Mouse (Mus musculus) heart, adult 18-20 months (tissue): ENCODE data around the gene Apobec3. TPM values are rescaled to one million over a fixed set of nuclear protein-coding genes. Genes with fewer than 3 reads are reported as not detected.
A peak's percentile ranks its signal among the peaks of the same experiment; 100 is the strongest.

ENCODE experiments used
- DNase-seq, 2 experiments: peaks; one replicate each; pipeline ENCODE4 v3.0.0; 2021 to 2022; ENCODE audit warnings: mixed read lengths in 1 of 2
- total RNA-seq, 2 experiments: library from RNA; stranded (reverse); gene quantifications; 2 replicates each; pipeline ENCODE4 v1.2.3; 2021

Gene Apobec3
- total RNA-seq, 2 experiments from 2014 or later, result 6.8 to 10.6 TPM

DNA sequence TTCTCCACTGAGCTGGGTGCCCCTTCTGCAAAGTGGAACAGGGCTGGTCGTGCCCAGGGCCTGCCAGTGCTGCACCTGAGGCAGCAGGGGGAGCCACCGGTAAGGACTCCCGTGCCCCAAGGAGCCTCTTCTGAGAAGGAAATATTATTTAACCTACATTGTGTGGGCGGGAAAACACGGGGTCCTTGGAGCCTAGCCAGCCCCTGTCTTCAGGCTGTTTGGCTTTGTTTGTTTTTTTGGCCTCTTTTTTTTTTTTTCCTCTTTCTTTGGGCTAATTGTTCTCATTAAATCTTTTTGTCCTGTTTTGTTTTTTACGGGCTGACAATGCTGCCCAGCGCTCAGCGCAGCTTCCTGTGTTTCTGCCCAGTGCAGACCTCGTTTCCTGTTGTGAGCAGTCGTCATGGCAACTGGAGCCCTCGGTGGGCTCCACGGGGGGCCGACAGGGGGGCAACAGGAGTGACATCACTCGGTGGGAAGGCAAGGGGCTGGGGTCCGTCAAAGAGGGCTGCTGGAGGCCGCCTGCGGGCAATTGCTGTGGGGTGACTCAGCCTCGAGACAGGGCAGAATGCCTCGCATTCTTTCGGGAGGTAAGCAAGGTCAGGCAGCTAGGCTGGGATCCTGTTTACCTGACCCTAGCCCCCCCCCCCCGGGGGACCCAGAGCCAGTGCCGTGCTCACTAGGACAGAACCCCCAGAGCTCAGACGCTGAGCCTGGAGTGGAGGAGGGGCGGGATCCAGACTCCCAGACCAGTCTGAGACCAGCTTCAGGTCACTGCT is 59.0 kb downstream of the Apobec3 start:
- peak; percentile 75 for DNase-seq

DNA sequence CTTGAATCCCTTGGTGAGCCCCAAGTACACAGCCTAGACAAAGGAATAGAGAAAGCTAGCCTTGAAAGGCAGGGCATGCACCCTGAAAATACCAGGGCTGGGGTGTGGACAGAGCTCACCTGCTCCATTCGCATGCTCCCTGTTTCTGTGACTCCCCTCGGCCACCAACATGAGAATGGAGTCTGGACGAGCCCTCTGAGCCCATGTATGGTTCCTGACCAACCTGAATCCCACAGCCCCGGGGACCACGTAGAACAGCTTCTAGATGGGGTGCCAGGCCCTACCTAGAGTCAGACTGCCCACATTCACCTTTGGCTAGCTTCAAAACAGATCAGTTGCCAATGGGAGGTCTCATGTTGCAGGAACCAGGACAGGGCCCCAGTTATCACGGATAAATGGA is 59.8 kb downstream of the Apobec3 start:
- DNase-seq, result peak in 1 of 2 experiments; percentile 29

DNA sequence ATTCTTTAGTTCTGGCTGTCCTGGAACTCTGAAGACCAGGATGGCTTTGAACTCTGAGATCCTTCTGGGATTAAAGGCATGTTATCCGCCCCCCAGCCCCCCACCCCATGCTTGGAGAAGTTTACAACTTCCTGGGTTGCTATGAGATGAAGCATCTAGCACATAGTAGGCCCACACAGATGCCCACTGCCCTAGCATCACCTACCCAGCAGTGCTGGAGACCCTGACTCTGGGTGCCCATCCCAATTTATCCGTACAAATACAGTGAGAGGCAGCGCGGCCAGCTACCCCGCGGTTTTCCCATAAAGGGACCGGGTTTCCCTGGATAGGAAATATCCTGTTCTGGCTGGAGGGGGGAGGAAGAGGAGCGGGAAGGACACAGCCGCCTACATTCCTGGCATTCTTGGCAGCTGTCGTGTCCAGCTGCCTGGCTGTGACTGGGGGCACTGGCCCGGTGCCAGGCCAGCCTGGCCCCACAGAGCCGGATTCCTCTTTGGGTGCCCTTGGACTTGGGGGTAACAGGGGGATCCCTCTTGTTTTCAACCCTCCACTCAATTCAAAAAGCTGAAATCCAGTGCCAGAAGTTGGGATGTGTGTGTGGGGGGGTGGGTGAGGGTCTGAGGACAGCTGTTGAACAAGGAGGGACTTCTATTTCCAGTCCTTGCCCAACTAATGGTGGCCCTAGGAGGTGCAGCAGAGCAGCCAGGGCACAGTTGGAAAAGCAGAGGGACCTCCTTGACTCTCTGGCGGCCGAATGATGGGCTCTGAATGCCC is 60.5 kb downstream of the Apobec3 start:
- DNase-seq, result peak; percentile 53 to 73

DNA sequence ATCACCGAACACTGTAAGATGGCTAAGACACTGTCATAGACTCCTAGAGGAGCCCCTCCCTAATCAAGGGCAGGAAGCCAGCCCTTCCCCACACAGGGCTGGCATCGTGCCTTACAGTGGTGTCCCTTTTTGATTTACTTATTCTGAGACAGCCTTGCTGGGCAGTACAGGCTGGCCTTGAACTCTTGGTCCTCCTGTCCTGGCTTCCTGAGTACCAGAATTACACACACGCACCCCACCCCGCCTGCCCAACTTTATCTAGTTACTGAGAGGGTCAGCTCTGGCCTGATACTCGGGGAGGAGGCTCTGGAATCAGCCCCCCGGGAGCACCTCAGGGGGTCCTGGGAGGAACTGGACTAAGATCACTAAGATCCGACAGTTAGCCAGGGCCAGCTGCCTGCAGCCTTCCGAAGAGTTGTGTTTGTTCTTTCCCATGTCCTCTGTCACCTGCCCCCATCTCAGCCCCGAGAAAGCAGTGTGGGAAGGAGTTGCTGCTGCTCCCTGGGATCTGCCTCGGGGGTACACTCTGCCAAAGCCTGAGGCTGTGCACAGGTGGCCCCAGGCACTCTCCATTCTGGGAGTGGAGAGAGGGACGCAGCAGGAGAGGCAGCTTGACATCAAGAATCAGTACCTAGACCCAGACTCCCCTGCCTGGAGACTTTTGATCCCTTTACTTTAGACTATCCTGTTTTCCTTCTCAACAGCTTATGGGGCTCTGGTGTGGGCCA is 61.2 kb downstream of the Apobec3 start:
- peak in 1 of 2 experiments; percentile 41 for DNase-seq

DNA sequence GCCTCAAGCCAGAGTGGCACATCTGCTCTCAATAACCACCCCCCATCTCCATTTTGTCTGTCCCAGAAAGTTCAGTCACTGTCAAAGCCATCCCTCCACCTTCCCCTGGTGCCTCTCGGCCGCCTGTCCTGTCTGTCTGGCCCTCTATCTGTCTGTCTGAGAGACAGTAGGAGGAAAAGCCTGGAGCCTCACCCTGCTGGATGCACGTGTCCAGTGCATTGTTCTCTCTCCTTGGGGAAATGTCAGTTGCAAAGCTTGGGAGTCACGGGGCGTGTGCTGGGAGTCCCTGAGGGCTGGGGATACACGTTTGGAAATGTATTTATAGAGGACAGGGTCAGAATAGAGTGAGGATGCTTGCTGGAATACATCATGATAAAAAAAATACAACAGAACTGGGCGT is 62.0 kb downstream of the Apobec3 start:
- DNase-seq, result peak; percentile 42 to 71

DNA sequence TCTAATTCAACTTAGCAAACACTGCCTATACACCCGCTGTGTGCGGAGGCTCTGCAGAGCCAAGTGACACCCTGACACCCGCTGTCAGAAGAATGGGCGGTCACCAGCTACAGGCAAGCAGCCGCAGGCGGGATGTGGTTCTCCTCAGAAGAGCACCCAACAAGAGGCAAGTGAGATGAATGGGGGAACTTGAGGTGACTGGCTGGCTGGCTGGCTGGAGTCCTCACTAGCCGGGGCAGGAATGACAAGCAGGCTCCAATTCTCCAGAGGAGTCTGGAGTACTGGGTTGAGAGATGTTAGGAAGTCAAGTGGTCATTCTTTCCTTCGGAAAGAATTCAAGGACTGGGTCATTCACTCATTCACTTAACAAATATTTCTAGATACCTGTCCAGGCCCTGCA is 65.1 kb downstream of the Apobec3 start:
- no peak for DNase-seq

DNA sequence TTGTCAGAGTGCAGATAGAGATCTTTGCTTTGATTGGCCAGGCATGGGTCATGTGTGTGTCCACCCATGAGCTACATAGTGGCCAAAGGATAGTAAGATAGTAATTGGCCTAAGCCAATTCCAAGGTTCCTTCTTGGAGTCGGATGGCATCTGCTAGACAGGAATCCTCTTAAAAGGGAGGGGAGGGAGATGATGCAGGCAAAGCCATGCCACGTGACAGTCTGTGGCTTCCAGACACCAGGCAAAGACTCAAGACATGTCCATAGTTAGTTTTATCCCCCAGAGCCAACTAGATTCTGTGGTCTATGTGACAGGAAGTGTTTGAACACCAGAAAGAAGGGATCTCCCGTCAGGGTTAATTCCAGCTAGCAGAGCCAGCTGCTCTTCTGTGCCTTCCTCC is 67.0 kb downstream of the Apobec3 start:
- no peak for DNase-seq

DNA sequence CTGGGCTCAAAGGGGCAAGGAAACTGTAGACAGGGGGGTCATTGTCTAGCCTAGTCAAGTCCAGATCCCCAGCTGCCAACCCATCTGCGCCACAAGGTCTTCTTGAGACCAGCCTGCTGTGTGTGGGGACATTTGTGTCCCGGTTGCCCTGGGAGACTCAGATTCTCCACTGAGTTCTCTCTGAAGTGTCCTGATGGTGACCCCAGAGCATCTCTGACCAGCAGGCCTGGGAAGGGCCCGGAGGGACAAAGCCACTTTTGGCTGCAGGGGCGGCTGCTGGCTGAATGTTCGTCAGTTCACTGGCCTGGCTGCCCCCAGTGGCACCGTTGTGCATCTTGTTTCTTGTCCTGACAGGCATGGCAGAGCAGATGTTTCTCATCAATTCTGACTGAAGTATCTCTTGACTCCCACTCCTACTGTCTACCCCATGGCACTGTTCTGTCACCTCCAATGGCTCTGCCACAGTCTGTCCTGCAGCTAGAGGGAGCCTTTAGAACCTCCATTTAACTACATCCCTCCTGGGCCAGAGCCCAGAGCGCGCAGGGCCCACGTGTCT is 70.0 kb downstream of the Apobec3 start:
- peak; percentile 43 to 45 for DNase-seq

DNA sequence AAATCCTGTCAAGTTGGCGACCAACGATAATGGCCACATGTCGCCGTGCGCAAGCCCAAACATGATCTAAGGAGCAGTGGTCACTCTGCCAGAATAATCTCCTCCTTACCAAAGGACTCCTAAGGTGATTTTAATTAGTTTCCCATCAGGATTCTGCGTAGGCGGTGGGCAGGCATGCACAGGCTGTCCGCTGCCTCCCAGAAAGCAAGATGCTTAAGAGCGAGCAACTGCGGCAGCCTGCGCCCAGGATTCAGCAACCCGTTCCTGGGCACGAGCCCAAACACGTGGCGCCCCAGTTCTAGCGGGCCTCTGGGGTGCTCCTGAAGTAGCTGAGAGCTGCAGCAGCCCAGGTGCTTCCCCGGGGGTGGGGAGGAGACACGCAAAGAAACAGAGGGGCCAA is 71.2 kb downstream of the Apobec3 start:
- no peak for DNase-seq

DNA sequence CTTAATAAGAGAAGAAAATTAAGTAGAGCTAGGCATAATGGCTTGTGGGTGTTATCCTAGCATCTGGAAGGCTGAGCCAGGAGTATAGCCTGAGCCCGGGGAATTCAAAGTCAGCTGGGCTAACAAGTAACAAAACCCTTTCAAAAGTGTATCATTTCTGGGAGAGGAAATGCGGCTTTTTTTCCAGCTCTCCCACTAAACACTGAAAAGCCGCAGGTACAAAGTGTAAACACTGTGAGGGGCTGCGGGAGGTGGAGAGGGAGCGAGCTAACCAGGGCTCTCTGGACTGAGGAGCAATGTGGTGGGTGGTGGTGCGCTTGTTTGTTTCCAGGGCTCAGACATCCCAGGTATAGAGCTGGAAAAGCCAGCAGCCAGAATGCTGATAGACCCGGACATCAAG is 72.9 kb downstream of the Apobec3 start:
- no peak for DNase-seq

Other genes starting within 250 kb of the Apobec3 start
- under 1 TPM; 0.37 to 0.77 TPM for gene Fam227a, start 232.7 kb upstream of the Apobec3 start, total RNA-seq
- gene Cby1, start 232.5 kb upstream of the Apobec3 start, total RNA-seq, result 10 to 100 TPM; 18.7 to 23.6 TPM
- gene Tomm22, start 220.8 kb upstream of the Apobec3 start, total RNA-seq, result 100 to 1,000 TPM; 112 to 126 TPM
- 10 to 100 TPM; 23.4 to 26.2 TPM for gene Josd1, start 203.7 kb upstream of the Apobec3 start, total RNA-seq
- 10 to 100 TPM; 26.0 to 28.8 TPM for gene Gtpbp1, start 200.8 kb upstream of the Apobec3 start, total RNA-seq
- gene Sun2, start 149.1 kb upstream of the Apobec3 start, total RNA-seq, result 10 to 100 TPM; 79.1 to 89.1 TPM
- gene Dnal4, start 113.8 kb upstream of the Apobec3 start, total RNA-seq, result 10 to 100 TPM; 16.9 to 22.0 TPM
- gene Nptxr, start 86.9 kb upstream of the Apobec3 start, total RNA-seq, result 1 to 10 TPM; 1.4 to 1.5 TPM
- gene Npcd, start 57.4 kb upstream of the Apobec3 start, total RNA-seq, result 1 to 10 TPM in 1 of 2 experiments, not detected in 1; 1.0 TPM
- 10 to 100 TPM; 17.2 to 18.2 TPM for gene Cbx6, start 57.0 kb upstream of the Apobec3 start, total RNA-seq
- gene Cbx7, start 79.5 kb downstream of the Apobec3 start, total RNA-seq, result 10 to 100 TPM; 17.8 to 29.8 TPM
- 10 to 100 TPM; 23.1 to 29.3 TPM for gene Pdgfb, start 123.3 kb downstream of the Apobec3 start, total RNA-seq
- gene Syngr1, start 199.7 kb downstream of the Apobec3 start, total RNA-seq, result 100 to 1,000 TPM in 1 of 2 experiments, 10 to 100 TPM in 1; 80.2 to 107 TPM
- 100 to 1,000 TPM; 163 to 184 TPM for gene Rpl3, start 200.2 kb downstream of the Apobec3 start, total RNA-seq
- 10 to 100 TPM; 14.8 to 18.4 TPM for gene Tab1, start 241.5 kb downstream of the Apobec3 start, total RNA-seq